Mouse (Mus musculus) gastrocnemius, adult 8-10 months (tissue): ENCODE data around the gene Gm43191. TPM values are rescaled to one million over a fixed set of nuclear protein-coding genes. Genes with fewer than 3 reads are reported as not detected.
A peak's percentile ranks its signal among the peaks of the same experiment; 100 is the strongest.

Experiments
- DNase-seq, 2 experiments: peaks; one replicate each; pipeline ENCODE4 v3.0.0; 2022; ENCODE audit warnings: low spot score in 2 of 2
- total RNA-seq, 4 experiments: library from RNA; stranded (reverse); gene quantifications; 2 replicates each; pipeline ENCODE4 v1.2.4; 2022

Gene Gm43191
- total RNA-seq, 4 experiments from 2014 or later, result 0.88 to 1.6 TPM; not detected in 2

DNA sequence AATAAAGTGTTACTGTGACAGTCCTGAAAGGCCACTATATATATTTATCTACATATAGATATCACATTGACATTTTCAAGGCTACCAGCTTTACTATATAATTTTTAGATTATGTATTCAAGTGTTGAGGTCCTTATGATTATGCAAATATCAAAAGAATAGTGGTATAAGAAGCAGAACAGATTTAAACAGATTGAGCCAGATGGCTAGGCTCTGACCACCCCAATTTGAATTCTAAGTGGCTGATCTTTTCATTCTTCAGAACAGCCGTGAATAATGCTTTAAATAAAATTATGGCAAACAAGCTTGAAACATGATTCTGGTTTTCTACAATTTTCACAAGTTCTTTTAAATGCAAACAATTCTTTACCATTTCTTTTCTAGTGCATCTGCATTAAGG lies 49.6 kb downstream of the Gm43191 start:
- no peak for DNase-seq

- DNase-seq, result no peak
Measured at GRCm38 (mm10) chr3:116622641-116623040, 58.4 kb downstream of the Gm43191 start.

GRCm38 (mm10) chr3:116620636-116621370 lies 60.3 kb downstream of the Gm43191 start:
- no peak for DNase-seq

GRCm38 (mm10) chr3:116618855-116619254 lies 62.2 kb downstream of the Gm43191 start:
- no peak for DNase-seq

GRCm38 (mm10) chr3:116615318-116616068 lies 65.6 kb downstream of the Gm43191 start:
- no peak for DNase-seq

DNA sequence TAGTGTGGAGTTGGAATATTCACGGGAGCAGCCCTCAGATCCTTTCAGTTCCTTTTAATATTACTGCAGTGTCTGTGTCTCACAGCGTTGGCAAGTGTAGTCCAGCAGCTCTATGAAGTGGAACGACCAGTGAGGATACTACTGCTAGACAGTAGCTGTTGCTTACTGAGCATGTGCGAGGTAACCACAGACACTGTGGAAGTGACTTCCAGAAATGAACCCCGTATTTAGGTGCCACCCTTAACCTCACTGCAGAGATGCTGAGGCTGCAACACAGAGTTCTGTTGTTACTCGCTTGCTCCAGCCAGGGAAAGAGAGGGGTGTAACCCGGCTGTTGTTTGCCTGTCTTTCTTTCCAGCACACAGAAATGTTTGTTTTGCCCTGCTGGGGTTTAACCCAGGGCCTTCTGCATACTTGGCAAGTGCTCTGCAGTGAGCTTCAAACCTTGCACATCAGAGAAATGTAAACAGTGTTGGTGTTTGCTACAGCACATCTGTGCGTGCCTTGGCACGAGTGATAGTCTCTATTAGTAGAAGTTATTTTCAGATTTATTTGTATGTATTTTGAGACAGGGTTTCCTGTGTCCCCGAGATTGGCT lies 66.7 kb downstream of the Gm43191 start, which contains the start of gene Trmt13:
Gene Trmt13 (minus strand): TSS at position 293 of the 598 bp plus-strand sequence.
- DNase-seq, result no peak

DNA sequence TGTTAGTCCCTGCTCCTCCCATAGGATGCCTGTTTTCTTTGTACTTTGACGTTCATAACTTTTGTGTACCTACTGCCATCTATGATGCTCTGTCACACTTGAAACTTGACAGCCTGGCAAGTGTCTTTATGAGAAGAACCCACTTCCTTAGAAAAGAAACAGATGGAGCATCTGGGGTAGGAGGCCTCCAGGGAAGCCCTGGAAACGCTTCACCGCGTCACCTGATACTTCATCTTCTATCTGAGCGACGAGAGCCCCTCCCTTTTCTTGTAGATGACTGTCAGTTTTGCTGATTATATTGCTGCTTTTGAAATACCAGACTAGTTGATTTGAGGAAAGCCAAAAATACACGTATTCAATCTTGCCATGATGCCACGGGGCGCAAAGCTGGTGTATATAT lies 76.5 kb downstream of the Gm43191 start:
- DNase-seq, result no peak

DNA sequence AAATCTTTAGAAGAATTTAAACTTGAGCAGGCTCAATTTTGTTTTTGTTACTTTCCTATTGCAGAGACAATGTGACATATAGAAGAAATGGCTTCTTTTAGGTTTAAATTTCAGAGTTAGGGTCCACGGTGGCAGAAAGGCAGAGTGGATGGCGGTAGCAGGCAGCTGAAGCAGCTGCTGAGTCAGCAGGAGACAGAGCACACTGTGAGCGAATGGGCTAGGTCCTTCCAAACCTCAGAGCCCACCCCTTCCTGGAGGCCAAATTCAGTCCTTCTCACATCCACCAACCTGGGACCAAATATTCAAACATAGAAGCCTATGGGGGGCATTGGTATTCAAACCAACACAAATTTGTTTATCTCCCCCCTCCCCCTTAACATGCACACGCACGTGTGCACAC lies 79.3 kb downstream of the Gm43191 start:
- DNase-seq, result no peak

DNA sequence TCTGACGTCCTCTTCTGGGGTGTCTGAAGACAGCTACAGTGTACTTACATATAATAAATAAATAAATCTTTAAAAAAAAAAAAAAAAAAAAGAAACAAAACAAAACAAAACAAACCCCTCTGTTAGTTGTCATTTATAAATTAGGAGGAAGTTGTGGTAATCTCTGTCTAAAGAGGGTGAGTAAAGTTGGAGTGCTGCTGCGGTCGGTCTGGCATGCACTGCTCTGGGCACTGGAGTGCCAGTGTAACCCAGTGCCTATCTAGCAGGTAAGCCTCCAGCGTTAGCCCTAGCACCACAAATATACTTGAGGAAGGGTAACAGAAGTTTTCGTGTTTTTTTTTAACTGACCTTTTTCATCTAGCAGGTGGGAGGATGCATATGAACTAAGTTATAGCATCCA lies 80.1 kb downstream of the Gm43191 start:
- DNase-seq, result no peak

DNA sequence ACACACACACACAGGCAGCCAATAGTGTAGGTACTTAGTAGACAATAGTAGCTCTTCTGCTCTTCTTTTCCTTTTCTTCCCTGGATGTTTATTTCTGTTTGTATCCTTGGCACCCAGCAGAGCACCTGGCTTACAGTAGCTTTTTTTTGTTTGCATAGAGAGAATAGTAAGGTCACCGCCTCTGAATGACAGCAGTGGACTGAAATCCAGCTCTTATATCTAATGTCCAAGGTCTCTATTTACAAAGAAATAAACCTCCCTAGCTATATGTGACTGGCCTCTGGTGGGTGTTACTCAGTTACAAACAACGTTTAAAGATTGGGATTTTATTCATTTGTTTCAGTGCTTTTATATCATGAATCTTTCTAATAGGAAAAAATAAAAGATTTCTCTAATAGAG lies 81.4 kb downstream of the Gm43191 start:
- DNase-seq, result no peak

- no peak for DNase-seq
Measured at GRCm38 (mm10) chr3:116595603-116595991, 85.5 kb downstream of the Gm43191 start.

DNA sequence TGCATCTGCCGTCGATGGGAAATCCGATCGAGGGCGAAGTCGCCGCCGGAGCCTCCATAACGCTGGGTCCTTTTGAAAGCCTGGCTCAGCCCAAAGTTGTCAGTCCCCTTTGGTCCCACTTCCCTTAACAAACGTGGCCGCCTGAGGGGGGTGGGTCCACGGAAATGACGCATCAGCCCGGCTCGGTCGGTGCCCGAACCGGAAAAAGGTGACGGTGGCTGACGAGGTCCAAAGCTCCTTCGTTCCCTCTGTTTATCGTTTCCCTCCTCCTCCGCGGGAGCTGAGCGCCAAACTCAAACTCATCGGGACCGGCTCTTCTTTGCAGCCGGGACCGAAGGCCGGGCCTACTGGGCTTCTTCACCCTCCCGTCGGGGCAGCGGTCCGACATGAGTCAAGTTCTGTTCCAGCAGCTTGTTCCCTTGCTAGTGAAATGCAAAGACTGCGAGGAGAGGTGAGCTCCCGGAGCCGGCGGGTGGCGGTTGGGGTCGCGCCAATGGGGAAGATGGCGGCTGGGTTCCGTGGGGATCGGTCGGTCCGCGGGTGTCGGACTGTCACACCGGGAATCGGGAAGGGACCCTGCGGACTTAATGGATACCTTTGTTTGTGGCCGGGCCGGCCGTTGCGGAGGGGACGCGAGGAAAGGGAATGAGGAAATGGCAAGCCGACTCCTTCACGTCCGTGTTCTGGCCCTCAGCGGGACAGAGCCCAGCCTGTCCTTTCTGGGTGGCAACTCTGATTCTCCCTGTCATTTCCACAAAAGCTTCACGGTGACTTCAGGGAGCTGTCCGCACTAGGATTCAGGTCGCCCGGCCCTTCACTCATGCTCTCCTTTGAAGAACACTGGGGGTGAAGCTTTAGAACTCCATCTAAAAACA lies 86.1 kb downstream of the Gm43191 start, which contains the start of gene Sass6:
Gene Sass6 (plus strand): TSS at position 255 of the 875 bp plus-strand sequence.
- peak; percentile 94 for DNase-seq

DNA sequence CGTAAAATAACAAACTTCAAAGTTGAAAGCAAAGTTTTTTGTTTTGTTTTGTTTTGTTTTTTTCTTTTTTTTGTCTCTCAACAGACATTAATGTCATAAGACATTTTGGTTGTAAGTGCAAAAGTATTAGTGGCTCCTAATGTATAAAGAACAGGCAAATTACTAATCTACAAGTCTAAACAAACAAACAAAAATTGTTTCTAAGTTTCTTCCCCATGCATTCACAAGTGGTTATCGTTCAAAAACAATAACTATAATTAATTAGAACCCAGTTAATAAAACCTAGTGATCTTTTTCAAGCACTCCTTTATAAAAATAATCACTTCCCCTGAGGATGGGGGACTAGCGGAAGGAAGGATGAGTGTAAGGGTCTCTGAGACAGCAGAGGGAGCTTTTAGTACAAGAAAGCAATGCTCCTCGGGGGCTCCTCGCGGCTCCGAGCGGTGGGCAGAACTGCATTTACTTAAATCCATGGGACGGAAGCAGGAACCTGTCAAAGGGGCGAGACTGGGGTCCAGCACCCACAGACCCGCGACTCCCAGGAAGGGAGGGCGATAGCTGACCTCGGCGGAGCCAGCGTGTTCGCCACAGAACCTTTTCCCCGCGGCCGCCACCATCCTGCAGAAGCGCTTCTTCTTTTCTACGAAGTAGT lies 86.9 kb downstream of the Gm43191 start:
- peak in 1 of 2 experiments; percentile 2 for DNase-seq

Other genes with a start within 250 kb of the Gm43191 start
- 10 to 100 TPM; 21.7 to 28.9 (median 24.1) TPM for gene Rtca, start 173.1 kb downstream of the Gm43191 start, total RNA-seq
- gene Dbt, start 168.2 kb downstream of the Gm43191 start, total RNA-seq, result 10 to 100 TPM; 24.3 to 36.4 (median 29.5) TPM
- gene Lrrc39, start 118.3 kb downstream of the Gm43191 start, total RNA-seq, result 10 to 100 TPM; 46.0 to 53.0 (median 51.1) TPM
- 1 to 10 TPM; 1.4 to 2.9 (median 2.0) TPM for gene Sass6, start 86.3 kb downstream of the Gm43191 start, total RNA-seq
- 1 to 10 TPM; 2.6 to 5.3 (median 3.9) TPM for gene Trmt13, start 66.7 kb downstream of the Gm43191 start, total RNA-seq
- 10 to 100 TPM in 1 of 4 experiments, 1 to 10 TPM in 3; 7.2 to 11.9 (median 9.3) TPM for gene Mfsd14a, start 18.6 kb downstream of the Gm43191 start, total RNA-seq
- gene Slc35a3, start 31.6 kb upstream of the Gm43191 start, total RNA-seq, result 1 to 10 TPM; 5.0 to 7.6 (median 5.9) TPM
- gene Agl, start 126.9 kb upstream of the Gm43191 start, total RNA-seq, result 100 to 1,000 TPM; 785 to 946 (median 837) TPM
- 1 to 10 TPM; 1.9 to 4.5 (median 3.0) TPM for gene Frrs1, start 178.2 kb upstream of the Gm43191 start, total RNA-seq